Mouse (Mus musculus) kidney, adult 8-10 months (tissue): Measurements from ENCODE around the gene Fubp1.

ENCODE experiments used
- DNase-seq, 2 experiments: peaks; one replicate each; pipeline ENCODE4 v3.0.0; 2022

Fubp1 gene

DNA sequence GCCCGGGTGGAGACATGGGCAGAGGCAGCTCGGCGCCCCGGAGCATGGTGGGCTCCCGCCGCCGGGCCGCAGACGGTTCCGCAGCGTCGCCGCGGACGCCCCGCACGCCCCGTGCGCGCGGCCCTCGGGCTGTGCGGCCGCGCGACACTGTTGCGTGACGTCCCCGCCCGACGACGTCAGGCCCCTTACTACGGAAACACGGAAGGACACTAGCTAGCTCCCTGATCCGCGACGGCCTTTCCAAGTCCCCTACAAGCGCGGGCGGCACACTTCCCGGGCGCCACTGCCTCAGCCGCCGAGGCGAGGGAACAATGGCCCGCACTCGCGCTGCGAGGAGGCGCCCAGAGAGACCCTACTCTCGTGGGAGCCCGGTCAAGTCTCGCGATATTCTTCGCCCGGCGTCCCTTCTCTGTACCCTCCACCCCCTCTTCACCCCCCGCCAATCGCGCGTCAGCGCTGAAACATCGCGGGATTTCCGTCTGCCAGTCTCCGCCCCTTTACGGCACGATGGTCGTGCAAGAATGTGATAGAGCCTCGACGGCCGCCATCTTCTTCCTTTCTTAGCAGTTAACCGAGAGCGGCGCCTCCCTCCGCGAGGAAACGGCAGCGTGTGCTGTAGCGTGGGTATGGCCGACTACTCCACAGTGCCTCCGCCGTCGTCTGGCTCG is at the start of gene Fubp1, which contains the start of gene Dnajb4:
Fubp1 (plus strand) TSS at position 456 of the 668 bp plus-strand sequence.
Dnajb4 (minus strand) TSS at position 336 of the 668 bp plus-strand sequence.
- peak; percentile 99 for DNase-seq

DNA sequence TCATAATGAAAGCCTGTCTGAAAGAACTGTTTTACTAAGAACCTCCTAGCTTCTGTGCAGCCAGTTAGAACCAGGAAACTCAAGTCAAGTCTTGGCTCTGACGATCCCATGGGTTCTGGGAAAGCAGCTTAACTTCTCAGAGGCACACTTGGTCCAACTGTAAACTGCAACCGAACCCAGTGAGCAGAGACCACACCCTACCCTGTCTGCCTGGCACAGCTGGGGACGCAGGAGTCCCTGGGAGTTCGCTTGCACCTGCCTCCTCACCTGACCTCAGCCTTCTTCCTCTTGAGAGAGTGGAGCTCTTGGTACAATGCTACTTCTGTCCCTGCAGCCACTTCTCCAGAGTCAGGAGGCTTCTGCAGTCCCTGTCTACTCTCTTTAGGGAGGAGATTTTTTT is 49.6 kb upstream of the Fubp1 start:
- DNase-seq: peak in 1 of 2 experiments; percentile 35

DNA sequence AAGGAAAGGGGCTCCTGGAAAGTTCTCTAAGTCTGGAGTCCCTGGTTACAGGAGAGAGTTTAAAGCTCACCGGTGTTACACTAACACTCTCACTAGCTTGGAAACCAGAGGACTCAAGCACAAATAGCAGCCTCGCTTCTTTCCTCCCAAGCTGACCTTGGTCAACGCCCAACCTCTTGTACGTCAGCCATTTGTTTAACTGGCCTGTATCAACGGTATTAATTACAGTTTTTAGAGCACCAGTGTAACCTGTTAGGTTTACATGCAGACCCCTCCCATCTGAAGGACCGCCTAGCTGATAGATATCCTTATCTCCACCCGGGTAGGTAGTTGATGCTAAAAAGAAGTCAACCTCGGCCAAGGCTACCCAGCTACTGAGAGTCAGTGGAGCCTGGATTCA is 46.9 kb upstream of the Fubp1 start:
- DNase-seq: no peak

DNA sequence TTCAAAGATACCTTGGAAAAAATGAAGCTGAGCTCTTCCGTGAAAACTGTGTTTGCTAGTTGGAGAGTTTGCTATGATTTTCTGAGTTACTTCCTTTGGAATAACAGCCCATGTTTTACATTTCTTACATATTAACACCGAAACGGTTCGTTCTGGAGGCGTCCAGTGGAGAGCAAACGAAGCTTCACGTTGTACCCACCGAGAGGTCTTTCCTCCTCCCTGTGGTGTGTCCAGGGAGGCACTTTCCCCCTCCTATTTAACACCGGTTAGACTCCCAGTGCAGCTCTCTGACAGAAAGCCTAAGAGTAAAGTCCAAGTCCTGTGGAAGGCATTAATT is 45.2 kb upstream of the Fubp1 start:
- no peak for DNase-seq

DNA sequence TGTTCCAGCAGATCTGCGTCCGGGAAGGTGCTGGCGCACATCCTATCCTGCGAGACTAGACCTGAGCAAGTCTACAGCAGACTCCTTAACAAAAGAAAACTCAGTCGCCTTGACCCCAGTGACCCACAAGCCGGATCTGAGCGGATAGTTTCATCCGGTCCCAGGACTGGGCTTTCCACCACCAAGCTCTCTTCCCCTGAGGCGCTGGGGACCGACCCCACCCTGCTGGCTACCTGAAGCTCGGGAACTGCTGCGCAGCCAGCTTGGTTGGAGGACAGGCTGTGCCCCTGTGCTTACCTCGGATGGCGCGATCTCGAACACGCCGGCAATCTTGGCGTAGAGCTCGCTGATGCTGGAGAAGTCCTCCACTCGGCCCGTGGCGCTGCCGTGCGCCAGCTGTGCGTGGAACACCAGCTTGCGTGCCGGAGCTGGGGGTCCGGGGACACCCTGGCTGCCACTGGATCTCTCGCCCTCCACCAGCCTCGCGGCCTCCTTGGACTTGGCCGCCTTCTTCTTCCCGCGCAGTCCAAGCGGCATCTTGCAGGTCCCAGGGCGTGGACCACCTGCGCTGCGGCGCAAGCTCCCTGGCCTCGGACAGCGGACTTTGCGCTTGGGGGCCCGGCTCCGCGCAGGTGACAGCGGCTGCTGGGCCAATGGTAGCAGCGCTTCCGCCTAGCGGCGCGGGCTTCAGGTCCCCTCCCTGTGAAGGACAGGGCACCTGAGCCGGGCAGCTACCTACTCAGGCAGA is 44.7 kb upstream of the Fubp1 start:
- peak; percentile 72 to 81 for DNase-seq

DNA sequence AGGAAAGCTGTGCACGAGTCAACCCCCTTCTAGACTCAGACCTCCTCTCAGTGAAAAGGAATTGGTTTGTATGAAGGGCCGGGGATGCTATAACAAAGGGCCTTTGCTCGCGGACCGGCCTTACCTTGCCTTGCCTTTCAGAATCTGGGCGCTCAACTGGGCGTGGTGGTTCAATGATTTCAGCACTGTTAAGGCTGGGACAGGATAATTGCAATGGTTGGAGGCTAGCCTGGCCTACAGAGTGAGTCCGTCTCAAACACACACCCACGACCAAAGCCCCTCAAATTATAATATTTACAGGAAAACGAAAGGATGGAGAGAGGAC is 44.2 kb upstream of the Fubp1 start, which contains the start of gene Gipc2:
Gipc2 (minus strand) TSS at position 132 of the 325 bp plus-strand sequence.
- DNase-seq: no peak

DNA sequence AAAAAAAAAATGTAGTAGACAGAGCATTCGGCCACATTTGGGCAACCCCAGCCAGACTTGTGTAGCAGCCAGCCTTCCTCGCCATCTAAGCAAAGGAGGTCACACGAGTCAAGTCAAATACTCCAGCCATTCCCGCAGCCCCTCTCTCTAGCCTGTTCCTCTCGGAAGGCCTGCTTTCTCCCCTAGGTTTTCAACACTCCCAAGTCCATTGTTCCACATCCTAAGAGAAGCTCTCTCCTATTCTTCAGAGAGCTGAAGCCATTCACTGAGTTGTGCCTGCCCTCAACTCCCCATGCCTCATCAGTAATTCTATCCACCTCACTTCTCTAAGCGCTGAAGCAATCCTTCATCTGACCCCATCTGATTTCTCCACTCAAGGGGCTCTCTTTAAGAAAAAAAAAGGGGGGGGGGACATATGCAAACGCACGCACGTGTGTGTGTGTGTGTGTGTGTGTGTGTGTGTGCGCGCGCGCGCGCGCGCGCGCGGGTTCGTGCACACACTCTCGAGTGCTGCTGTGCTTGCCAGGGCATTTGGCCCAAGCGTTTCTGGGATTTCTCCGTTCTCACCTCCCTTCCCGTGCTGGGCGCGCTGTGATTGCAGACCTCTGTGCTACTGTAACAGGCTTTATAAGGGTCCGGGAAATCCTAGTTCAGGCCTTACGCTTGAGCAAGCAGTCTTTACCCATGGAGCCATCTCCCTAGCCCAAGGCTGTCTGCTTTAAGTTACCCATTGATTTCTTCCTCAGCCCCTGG is 43.3 kb upstream of the Fubp1 start:
- DNase-seq: no peak

DNA sequence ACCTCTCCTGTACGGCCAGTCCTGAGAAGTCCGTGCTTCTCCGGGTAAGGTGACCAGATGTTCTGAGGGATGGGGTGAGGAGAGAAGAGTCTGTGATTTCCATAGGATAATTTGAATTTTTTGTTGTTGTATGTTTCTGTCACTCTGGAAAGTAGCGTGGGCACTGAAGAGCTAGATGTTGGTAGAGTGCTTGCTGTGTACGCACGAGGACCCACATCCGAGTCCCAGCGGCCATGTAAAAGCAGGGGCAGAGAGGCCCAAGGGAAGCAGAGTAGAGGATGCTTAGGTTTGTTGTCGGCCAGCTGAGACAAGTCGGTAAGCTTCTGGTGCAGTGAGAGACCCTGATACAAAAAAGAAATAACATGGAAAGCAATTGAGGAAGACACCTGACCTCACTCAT is 42.2 kb upstream of the Fubp1 start:
- no peak for DNase-seq

DNA sequence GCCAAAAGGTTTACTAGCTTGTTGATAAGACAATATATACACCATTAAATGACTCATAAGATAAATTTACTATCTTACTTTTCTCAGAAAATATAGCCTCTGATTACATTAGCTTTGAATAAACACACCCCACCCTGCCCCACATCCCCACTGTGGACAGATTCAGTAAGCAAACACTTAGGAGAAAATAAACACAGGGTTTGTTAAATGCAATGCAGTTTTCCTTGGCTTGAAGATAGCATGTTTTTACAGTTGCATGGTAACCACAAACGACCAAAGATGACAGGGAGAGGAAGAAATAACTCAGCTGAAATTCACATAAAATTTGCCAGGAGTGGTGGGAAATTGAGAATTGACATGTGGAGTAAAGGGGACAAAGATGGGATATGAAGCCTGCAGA is 39.8 kb upstream of the Fubp1 start:
- no peak for DNase-seq

DNA sequence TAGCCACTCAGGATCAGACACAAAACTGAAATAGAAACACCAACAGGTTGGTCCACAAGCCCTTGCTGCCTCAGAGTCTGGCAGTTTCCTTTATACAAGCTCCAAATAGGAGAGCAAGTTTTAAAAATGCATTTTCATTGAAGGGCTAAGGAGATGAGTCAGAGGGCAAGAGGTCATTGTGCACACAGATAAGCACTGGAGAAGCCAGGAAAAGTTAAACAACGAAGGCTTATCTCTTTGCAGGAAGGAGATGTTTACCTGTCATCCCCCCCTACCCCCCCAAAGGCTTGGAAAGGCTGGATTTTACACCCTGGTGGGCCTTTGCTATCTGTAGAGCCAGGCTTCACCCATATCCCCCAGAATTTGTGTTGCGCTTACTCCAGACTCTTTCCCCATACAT is 39.0 kb upstream of the Fubp1 start:
- DNase-seq: no peak

DNA sequence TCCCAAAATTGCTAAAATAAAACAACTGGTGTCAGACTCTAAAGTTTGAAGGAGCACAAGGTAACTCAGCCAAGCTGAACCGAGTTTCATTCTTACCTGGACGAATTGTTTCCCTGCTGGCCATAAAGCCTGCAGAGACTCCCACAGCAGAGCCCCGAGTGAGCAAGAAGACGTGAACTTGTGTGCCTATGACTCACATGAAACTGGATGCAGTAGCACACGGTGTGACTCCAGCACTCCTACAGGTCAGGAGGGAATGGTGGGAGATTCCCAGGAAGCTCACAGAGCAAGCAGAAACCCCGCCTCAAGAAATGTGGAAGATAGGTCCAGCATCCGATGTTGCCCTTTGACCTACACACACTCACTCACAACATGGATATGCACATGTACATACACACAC is 38.4 kb upstream of the Fubp1 start:
- DNase-seq: no peak

DNA sequence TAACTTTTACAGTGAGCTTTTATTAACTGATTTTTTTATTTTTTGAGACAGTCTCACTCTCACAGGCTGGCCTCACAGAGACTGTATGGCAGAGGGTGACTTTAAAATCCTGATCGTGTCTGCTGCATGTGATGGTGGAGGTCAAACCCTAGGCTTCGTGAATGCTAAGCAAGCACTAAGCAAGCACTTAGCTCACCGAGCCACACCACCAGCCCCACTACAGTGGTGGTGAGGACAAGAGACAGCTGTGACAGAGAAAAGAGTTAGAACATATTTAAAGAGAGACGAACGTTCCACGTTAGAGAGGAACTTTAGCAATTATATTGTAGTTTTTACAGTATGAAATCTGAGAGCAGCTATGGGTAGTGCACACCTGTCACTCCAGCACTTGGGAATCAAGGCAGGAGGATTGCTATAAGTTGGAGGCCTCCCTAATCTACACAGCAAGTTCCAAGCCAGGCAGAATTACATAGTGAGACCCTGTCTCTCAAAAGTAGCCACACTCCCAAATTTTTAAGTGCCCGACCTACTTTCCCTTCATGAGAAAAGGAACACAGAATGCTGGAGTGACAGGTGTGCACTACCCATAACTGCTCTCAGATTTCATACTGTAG is 37.8 kb upstream of the Fubp1 start:
- DNase-seq: no peak

DNA sequence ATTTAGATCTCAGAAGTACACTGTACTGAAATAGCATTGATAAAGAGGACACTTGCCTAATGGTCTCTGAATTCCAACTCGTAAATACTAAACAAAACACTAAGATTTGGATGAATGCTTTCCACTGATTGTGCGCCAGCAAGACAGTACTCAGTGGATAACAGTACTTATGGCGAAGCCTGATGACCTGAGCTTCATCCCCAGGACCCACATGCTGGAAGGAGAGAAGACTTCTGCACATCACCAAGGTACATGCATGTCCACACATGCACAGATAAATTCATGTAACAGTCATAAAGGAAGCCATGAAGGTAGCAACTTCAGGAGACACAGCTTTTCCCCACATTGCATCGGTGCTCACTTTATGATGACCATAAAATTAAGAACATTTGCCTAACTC is 31.4 kb upstream of the Fubp1 start:
- no peak for DNase-seq

DNA sequence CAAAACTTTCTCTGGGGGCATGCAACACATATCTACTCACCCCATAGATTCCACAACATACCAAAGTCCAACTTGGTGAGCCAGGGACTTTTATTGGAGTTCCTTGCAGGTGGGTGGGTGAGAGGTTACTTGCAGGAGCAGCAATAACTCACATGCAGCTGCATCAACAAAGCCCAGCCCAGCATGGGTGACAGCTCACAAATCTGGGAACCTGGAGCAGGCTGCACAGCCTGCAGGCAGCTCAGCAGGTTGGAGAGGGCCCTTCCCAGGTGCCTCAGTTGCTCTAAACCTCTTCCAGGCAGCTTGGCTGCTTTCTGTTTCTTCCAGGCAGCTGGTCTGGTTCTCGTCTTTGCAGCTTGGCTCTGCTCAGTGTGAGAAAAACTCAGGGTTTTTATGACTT is 30.9 kb upstream of the Fubp1 start:
- no peak for DNase-seq

DNA sequence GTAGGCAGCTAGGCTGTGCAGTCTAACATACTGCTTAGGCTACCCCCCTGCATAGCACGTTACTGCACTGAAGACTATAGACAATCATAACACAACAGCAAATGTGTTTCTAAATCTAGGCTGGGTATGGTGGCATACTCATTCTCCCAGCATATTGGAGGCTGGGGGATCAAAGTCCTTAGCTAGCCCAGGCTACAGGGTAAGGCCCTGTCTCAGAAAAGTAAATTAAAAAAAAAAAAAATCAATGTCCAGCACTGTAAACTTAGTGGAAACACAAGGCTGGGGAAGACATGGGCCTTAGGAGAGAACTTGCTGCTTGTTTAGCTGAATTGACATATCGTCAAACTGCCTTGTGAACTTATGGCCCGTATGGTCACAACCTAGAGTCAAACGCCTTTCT is 29.6 kb upstream of the Fubp1 start:
- no peak for DNase-seq

DNA sequence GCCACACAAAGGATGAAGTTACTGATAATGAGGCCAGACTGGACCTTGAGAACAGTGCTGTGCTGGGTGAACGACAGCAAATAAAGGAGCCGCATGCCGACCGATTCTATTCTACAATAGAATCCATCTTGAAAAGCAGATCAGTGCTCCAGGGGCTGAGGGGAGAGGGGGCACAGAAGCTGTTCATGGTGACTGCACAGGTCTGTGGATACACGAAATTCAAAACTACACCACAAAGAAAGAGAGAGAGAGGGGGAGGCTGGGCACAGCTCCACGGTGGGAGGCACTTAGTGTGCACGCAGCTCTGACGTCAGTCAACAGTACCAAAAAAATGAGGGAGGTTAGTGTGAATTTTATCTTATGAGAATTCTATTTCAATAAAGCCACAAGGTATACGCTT is 26.7 kb upstream of the Fubp1 start:
- no peak for DNase-seq

DNA sequence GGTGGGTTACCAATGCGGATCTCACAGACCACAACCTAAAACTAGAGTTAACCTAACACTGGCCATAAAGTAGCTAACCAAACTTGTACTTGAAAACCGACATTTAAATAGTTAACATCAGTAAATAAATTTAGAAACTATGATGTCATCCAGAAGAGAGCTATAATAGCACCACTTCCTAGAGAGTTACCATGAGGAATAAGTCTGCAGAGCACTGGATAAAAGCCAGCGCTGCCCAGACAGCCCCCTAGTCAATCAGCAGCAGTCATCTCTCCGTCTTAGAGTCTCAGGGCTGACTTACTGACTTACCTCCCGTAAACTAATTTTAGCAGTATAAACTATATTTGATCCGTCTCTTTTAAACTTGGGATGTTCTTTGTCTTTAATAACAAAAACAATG is 24.1 kb upstream of the Fubp1 start:
- no peak for DNase-seq

DNA sequence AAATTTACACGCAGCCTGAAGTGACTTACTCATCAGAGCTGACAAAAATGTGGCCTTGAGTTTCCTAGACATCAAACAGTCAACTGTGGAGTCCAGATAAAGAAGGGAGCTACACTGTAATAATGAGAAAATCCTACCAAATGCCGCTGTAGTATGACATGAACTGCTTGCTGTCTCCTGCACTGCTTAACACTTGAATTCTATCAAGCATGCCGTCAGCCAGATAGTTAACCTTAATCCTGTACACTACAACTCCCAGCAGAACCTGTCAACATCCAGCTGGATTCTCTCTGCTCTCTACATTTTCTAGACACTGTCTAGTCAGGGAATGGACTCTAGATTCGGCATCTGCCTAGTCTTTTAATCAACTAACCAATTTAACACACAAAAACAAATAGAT is 20.9 kb upstream of the Fubp1 start:
- DNase-seq: peak in 1 of 2 experiments; percentile 22

DNA sequence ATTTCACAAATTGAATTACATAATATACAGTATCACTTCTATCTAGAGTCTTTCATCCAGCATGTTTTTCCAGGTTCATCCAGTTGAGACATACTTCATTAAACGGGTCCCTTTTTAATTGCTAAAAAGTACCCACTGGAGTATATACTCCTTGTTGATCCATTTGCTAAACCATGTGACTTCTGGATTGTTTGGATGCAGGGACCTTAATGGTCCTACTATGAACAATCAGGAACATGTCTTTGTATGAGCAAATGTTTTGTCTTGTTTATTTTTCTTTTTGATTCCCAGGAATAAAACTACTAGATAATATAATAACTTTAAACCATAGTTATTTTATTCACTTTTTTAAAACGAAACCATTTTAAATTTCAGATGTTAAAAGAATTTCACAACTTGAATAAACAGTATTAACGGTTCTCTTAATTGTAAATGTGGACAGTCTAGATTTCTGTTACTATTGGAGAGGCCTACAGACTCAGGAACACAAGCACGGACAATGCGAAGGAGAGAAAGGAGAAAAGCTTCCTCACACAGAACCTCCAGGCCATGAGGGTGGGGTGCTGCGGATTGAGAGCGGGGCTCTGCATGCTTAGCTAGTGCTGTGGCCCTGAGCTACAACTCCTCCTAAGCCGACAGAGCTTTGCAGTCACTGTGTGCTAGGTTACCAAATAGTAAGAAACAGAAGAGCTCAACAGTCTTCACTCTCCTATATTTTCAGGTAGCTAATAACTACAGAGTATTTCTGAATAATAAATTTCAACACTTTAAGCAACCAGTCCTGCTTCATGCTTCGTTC is 19.3 kb upstream of the Fubp1 start:
- no peak for DNase-seq

DNA sequence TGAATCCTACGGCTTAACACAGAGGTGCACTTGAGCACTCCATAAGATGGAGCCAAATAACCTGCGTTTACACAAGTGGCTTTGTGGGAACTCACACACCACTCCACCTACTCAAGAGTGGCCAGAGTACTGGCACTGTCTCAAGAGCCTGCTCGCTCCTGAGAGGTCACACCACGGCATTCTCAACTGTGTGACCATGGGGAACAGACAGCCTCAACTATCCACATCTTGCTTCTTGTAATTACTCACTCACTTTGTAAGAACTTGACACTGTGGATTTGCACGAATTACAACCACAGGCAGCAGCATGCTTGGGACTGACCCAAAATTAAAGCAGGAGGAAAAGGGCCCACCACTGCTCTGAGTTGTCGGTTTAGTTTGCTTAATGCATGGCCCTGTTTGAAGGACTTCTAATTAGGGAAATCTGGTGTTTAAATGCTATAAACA is 18.4 kb upstream of the Fubp1 start:
- DNase-seq: peak; percentile 48 to 52

DNA sequence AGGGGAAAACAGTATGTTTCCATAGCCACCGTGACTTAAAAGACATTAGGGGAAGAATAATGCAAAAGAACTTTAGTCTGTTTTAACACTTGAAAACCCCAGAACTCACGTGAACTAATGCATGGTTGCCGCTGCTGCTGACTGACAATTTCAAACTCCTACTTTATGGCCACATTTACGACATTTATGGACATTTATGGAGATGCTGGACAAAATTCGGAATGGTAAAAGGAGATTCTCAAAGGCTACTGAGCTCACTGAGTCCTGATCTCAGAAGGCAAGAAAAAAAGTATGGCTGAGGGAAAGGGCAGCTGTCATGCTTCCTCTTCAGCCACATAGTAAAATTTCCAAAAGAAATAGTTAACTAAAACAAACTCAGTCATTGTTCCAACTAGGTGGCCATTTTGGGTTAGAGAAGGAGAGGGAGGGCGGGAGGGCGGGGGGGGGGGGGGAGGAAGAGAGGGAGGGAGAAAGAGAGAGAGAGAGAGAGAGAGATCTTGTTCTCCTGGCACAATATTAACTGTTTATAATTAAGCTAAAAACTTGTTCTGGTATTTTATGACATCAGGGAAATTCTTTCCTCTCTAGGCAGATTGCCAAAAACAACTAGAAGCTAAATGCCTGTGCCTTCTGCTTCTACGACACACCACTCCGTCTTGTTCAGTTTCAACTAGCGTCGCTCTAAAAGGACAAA is 17.8 kb upstream of the Fubp1 start:
- DNase-seq: peak in 1 of 2 experiments; percentile 80

DNA sequence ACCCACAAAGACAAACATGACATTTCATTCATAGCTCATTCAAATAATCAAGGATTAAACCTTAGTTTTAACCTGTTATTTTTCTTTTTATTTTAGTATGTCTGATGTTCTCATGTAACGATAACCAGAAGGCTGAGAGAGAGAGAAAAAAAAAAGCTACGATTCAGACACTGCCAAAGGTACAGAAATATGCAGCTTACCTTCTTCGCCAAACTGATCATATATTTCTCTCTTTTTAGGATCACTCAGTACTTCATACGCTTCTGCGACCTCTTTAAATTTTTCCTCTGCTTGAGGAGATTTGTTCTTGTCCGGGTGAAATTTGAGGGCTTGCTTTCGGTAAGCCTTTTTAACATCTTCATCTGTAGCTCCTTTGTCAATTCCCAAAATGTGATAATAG is 17.0 kb upstream of the Fubp1 start:
- DNase-seq: no peak
